Mouse (Mus musculus) cerebral cortex, adult 2 months (tissue): ENCODE results near the gene Rep15.

Experiments used
- WGBS: fragments of 180-500 bp; shearing (Covaris S2); methylation state at CpG from one replicate; pipeline ENCODE4 v1.1.7; 2018; 5-methylcytosine and 5-hydroxymethylcytosine counted together

Rep15 gene

GRCm38 (mm10) chr6:147030096-147030885, 2.1 kb upstream of the Rep15 start:
- 69% methylated on average over 15 of the region's 15 CpGs for WGBS

- WGBS: 3% methylated on average over 66 of the region's 66 CpGs
Measured at GRCm38 (mm10) chr6:147042291-147043290, 10.2 kb downstream of the Rep15 start, which contains the start of gene Mrps35. TSS of gene Mrps35 (plus strand) at chr6:147042764.

- WGBS: 41% methylated on average over 7 of the region's 7 CpGs
Measured at GRCm38 (mm10) chr6:147043633-147044032, 11.2 kb downstream of the Rep15 start.

- WGBS: 68% methylated on average over 13 of the region's 13 CpGs
Measured at GRCm38 (mm10) chr6:147049239-147049805, 16.9 kb downstream of the Rep15 start.

GRCm38 (mm10) chr6:147051666-147052065, 19.3 kb downstream of the Rep15 start:
- 93% methylated on average over 8 of the region's 8 CpGs for WGBS

- 86% methylated on average over 9 of the region's 9 CpGs for WGBS
Measured at GRCm38 (mm10) chr6:147052440-147052839, 20.1 kb downstream of the Rep15 start.

GRCm38 (mm10) chr6:147053785-147054646, 21.6 kb downstream of the Rep15 start:
- WGBS: 67% methylated on average over 19 of the region's 19 CpGs

GRCm38 (mm10) chr6:147055374-147055977, 23.1 kb downstream of the Rep15 start:
- WGBS: 81% methylated on average over 10 of the region's 10 CpGs

- 73% methylated on average over 7 of the region's 7 CpGs for WGBS
Measured at GRCm38 (mm10) chr6:147059326-147059725, 26.9 kb downstream of the Rep15 start.

GRCm38 (mm10) chr6:147061630-147062029, 29.2 kb downstream of the Rep15 start:
- WGBS: 74% methylated on average over 9 of the region's 9 CpGs

- 56% methylated on average over 7 of the region's 7 CpGs for WGBS
Measured at GRCm38 (mm10) chr6:147062034-147062433, 29.6 kb downstream of the Rep15 start.

- 86% methylated on average over 7 of the region's 7 CpGs for WGBS
Measured at GRCm38 (mm10) chr6:147062694-147063093, 30.3 kb downstream of the Rep15 start.

- 85% methylated on average over 10 of the region's 10 CpGs for WGBS
Measured at GRCm38 (mm10) chr6:147064226-147064943, 32.0 kb downstream of the Rep15 start.

GRCm38 (mm10) chr6:147064944-147065261, 32.5 kb downstream of the Rep15 start:
- 76% methylated on average over 6 of the region's 6 CpGs for WGBS

GRCm38 (mm10) chr6:147075808-147076387, 43.5 kb downstream of the Rep15 start:
- 24% methylated on average over 5 of the region's 5 CpGs for WGBS

GRCm38 (mm10) chr6:147076878-147077277, 44.5 kb downstream of the Rep15 start:
- 84% methylated on average over 8 of the region's 8 CpGs for whole genome bisulfite sequencing

GRCm38 (mm10) chr6:147079919-147080318, 47.5 kb downstream of the Rep15 start:
- WGBS: 92% methylated on average over 10 of the region's 10 CpGs
